Mouse (Mus musculus): ENCODE results near the gene Zbed4. TPM values are rescaled to one million over a fixed set of nuclear protein-coding genes. Genes with fewer than 3 reads are reported as not detected.
"Not testable (repeated sequence)": the region's sequence is repeated elsewhere in the genome, so short reads cannot be mapped to it uniquely, and the experiment has no call there.

The Zbed4 gene
- polyA plus RNA-seq, 1 experiment from 2014 or later: 26.4 TPM

DNA sequence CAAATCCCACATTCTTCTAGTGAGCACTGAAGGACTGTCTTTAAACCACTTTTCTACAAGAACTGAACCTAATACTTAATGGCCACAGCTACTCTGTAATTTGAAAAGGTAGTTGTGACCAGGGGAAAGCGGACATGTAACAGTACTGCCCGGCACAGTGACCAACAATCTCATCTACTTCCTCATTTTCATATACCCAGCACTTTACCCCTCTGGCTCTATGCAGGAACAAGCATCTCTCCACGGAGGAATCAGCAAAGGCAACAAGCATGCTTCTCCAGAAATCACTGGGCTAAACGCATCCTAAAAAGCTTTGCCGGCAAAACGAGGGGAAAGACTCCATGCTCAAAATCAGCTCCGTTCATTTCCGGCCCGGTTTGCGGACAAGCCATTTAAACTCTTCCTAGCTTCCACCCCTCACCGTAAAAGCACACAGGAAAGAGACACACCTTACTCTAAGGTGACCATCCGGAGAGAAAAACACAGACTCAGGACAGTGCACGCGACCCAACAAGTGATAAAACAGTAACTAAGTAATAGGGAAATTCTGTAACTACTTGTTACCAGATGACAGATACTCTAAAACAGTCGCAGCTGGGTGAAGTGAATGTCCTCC lies 18.9 kb upstream of the Zbed4 start:
- Histone ChIP-seq H3K27ac (ENCODE audit: low read depth, low read length) (no peak overlapping the region), H3K4me2 (peak overlapping the region; percentile 84), H3K9ac (ENCODE audit: low read depth, low read length) (peak overlapping the region; percentile 96), H3K4me3 (ENCODE audit: low read depth, low read length) (peak overlapping the region; percentile 97), H3K36me3 (ENCODE audit: control insufficient read depth, insufficient read depth, low read length) (peaks cover 22% of the 10 kb centered on the region), H3K27me3 (replicated peaks; ENCODE audit: control insufficient read depth, insufficient read depth, low read length) (no peaks in the 10 kb centered on the region), H3K9me3 (ENCODE audit: control insufficient read depth, low read length) (no peaks in the 10 kb centered on the region), H3K4me1 (replicated peaks; ENCODE audit: control insufficient read depth, insufficient read depth, low read length) (peaks cover 24% of the 10 kb centered on the region)
- 17% methylated on average over 15 of the region's 15 CpGs for WGBS
- DNase-seq (ENCODE audit: low spot score) (no peak), ATAC-seq (replicated peaks; ENCODE audit: low FRiP score) (no peak)

DNA sequence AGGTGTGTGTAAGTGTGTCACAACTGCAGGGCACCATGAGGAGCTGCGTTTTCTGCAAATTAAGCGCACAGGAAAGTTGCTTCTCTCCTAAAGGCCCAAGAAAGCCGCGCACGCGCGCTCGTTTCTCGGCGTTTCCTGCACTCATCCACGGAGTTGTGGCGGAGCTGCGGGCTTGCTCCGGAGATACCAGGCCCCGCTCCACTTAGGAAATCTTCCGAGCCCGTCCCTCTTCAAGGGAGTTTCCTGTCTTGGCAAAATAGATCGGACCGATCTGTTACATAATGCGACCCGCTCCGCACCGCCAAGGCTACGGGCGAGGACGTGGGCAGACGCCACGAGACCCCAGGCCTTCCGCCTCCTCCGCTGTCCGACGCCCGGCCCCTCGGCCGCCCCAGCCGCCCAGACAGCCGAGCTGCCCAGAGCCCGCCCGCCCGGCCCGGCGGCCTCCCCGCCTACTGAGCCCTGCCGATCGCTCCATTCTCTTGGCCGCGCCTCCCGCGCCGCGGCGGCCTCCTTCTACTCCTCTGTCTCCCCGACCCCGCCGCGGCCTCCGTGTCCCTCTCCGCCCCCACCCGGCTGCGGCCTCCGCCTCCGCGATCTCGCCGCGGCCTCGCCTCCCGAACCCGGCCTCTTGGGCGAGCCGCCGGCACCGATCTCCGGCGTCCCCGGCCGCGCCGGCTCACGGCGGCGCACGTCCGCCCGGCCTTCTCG lies 18.3 kb upstream of the Zbed4 start:
- H3K27ac ChIP-seq (ENCODE audit: low read depth, low read length): peak overlapping the region; percentile 85
- peak; percentile 64 for DNase-seq (ENCODE audit: low spot score)
- peak overlapping the region; percentile 97 for H3K4me3 ChIP-seq (ENCODE audit: low read depth, low read length)
- no peaks in the 10 kb centered on the region for H3K27me3 ChIP-seq (replicated peaks; ENCODE audit: control insufficient read depth, insufficient read depth, low read length)
- no peaks in the 10 kb centered on the region for H3K9me3 ChIP-seq (ENCODE audit: control insufficient read depth, low read length)
- H3K36me3 ChIP-seq (ENCODE audit: control insufficient read depth, insufficient read depth, low read length): peaks cover 20% of the 10 kb centered on the region
- peak; percentile 66 for ATAC-seq (replicated peaks; ENCODE audit: low FRiP score)
- peak overlapping the region; percentile 84 for H3K4me2 ChIP-seq
- H3K4me1 ChIP-seq (replicated peaks; ENCODE audit: control insufficient read depth, insufficient read depth, low read length): peaks cover 24% of the 10 kb centered on the region
- 0% methylated on average over 69 of the region's 86 CpGs for WGBS
- H3K9ac ChIP-seq (ENCODE audit: low read depth, low read length): peak overlapping the region; percentile 96

DNA sequence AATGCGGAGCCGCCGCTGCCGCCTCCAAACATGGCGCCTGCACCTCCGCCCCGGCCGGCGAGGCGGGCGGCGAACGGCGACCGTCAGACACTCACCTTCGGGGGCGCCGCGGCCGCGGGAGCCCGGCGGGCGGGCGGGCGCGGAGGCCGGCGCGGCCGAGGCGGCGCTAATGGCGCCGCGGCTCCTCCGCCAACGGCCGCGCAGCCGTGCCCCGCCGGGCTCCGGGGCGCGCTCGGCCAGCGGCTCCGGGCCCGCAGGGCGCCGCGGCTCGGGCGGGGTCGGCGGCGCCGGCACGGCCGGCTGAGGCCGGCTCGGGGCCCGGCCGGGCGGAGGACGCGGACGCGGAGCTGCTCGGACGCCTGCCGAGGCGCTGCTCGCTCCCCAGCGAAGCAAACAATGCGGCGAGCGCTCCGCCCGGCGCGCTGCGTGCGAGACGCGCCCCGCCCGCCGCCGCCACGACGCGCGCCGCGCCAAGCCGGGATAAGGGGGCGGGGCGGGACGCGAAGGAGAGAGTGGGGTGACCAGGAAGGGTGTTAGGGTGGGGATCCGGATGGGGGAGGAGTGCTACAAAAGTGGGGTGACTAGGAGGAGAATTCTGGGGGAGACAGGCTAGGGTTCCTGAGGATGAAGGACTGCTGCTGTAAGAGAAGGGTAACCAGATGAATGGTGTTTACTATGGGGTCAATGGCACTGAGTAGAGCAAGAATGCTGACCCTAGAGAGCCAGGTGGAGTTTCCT lies 17.5 kb upstream of the Zbed4 start, which contains the start of gene Brd1:
Gene Brd1, minus strand, starts transcription at position 400 of the 738 bp plus-strand sequence.
- Histone ChIP-seq H3K27me3 (replicated peaks; ENCODE audit: control insufficient read depth, insufficient read depth, low read length) (no peaks in the 10 kb centered on the region), H3K4me1 (replicated peaks; ENCODE audit: control insufficient read depth, insufficient read depth, low read length) (peaks cover 24% of the 10 kb centered on the region), H3K4me3 (ENCODE audit: low read depth, low read length) (peak within 1 kb of the TSS; percentile 97), H3K9me3 (ENCODE audit: control insufficient read depth, low read length) (no peaks in the 10 kb centered on the region), H3K36me3 (ENCODE audit: control insufficient read depth, insufficient read depth, low read length) (peaks cover 15% of the 10 kb centered on the region), H3K4me2 (peak within 1 kb of the TSS; percentile 84), H3K27ac (ENCODE audit: low read depth, low read length) (peak within 1 kb of the TSS; percentile 85), H3K9ac (ENCODE audit: low read depth, low read length) (peak within 1 kb of the TSS; percentile 96)
- ATAC-seq (replicated peaks; ENCODE audit: low FRiP score): peak; percentile 83
- DNase-seq (ENCODE audit: low spot score): peak; percentile 76
- WGBS: under 1% methylated on average over 80 of the region's 103 CpGs

DNA sequence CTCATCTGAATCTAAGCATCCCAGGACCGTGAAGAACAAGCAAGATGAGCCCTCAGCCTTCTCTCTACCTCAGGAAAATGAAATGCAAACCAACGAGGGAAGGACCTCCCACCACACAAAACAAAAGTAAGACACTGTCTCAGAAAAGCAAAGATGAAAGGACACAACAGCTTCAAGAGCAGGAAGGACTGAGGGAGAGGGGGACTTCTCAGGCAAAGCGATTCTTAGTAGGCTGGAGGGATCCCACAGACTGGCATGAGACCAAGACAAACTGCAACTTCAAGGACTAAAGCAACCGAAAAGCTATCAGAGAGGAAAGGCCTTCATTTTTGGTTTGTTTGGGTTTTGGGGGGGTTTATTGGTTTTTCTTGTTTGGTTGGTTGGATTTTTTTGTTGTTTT lies 15.3 kb upstream of the Zbed4 start:
- Histone ChIP-seq H3K9ac (ENCODE audit: low read depth, low read length) (no peak overlapping the region), H3K9me3 (ENCODE audit: control insufficient read depth, low read length) (no peaks in the 10 kb centered on the region), H3K4me2 (no peak overlapping the region), H3K4me1 (replicated peaks; ENCODE audit: control insufficient read depth, insufficient read depth, low read length) (peaks cover 18% of the 10 kb centered on the region), H3K27me3 (replicated peaks; ENCODE audit: control insufficient read depth, insufficient read depth, low read length) (no peaks in the 10 kb centered on the region), H3K27ac (ENCODE audit: low read depth, low read length) (no peak overlapping the region), H3K36me3 (ENCODE audit: control insufficient read depth, insufficient read depth, low read length) (no peaks in the 10 kb centered on the region), H3K4me3 (ENCODE audit: low read depth, low read length) (no peak overlapping the region)
- no peak for DNase-seq (ENCODE audit: low spot score)
- ATAC-seq (replicated peaks; ENCODE audit: low FRiP score): no peak
- 83% methylated on average over 4 of the region's 4 CpGs for WGBS

DNA sequence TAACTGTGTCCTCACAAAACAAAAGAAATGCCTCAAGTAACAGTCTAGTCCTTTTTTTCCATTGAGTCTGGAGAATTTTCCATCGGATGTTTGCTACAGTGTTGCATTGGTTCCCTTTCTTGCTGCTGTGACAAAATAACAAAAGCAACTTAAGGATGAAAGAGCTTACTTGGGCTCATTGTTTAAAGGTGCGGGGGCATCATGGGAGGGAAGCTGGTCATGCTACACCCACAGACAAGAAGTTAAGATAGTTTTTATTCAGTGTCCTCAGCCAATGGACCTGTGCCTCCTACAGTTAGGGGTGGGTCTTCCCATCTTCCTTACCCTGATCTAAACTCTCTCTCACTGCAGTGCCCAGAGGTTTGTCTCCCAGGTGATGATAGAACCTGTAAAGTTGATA lies 13.0 kb upstream of the Zbed4 start:
- Histone ChIP-seq H3K27me3 (replicated peaks; ENCODE audit: control insufficient read depth, insufficient read depth, low read length) (no peaks in the 10 kb centered on the region), H3K4me1 (replicated peaks; ENCODE audit: control insufficient read depth, insufficient read depth, low read length) (0 out of 2 replicates have a peak, but pooled peaks cover 3% of the 10 kb centered on the region), H3K9me3 (ENCODE audit: control insufficient read depth, low read length) (no peaks in the 10 kb centered on the region), H3K4me3 (ENCODE audit: low read depth, low read length) (no peak overlapping the region), H3K9ac (ENCODE audit: low read depth, low read length) (no peak overlapping the region), H3K36me3 (ENCODE audit: control insufficient read depth, insufficient read depth, low read length) (no peaks in the 10 kb centered on the region), H3K4me2 (no peak overlapping the region), H3K27ac (ENCODE audit: low read depth, low read length) (no peak overlapping the region)
- WGBS: 80% methylated on average over 2 of the region's 2 CpGs
- DNase-seq (ENCODE audit: low spot score) (no peak), ATAC-seq (replicated peaks; ENCODE audit: low FRiP score) (no peak)

DNA sequence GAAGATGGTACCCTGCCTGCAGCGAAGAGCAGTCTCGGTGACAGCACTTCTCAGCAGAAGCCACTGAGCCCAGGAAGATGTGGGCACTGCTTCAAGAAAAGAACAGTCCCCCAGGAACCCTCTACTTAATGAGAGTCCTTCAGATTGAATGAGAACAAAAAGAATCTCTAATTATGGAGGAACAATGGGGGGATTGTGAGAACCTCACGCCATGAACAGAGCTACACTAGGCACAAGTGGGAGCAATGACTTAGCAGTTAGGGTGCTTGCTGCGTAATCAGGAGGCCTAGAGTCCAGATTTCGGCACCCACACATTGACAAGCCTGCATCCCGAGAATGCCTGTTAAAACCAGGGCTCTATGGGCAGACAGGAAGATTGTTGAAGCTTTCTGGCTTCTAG lies 10.1 kb upstream of the Zbed4 start:
- 83% methylated on average over 6 of the region's 6 CpGs for WGBS
- DNase-seq (ENCODE audit: low spot score) (no peak), ATAC-seq (replicated peaks; ENCODE audit: low FRiP score) (no peak)
- Histone ChIP-seq H3K36me3 (ENCODE audit: control insufficient read depth, insufficient read depth, low read length) (no peaks in the 10 kb centered on the region), H3K4me2 (no peak overlapping the region), H3K9ac (ENCODE audit: low read depth, low read length) (no peak overlapping the region), H3K4me1 (replicated peaks; ENCODE audit: control insufficient read depth, insufficient read depth, low read length) (peaks cover 6% of the 10 kb centered on the region), H3K27ac (ENCODE audit: low read depth, low read length) (no peak overlapping the region), H3K4me3 (ENCODE audit: low read depth, low read length) (no peak overlapping the region), H3K9me3 (ENCODE audit: control insufficient read depth, low read length) (no peaks in the 10 kb centered on the region), H3K27me3 (replicated peaks; ENCODE audit: control insufficient read depth, insufficient read depth, low read length) (no peaks in the 10 kb centered on the region)

DNA sequence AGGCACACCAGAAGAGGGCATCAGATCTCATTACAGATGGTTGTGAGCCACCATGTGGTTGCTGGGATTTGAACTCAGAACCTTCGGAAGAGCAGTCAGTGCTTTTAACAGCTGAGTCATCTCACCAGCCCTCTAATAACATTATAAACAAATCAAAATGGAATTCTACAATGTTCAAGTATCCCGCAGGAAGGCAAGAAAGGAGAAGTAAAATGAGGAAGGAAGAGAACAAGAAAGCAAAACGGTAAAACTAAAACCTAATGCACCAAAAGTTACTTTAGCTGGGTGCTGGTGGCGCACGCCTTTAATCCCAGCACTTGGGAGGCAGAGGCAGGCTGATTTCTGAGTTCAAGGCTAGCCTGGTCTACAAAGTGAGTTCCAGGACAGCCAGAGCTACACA lies 8.1 kb upstream of the Zbed4 start:
- not testable (repeated sequence) for H3K27me3 ChIP-seq (replicated peaks; ENCODE audit: control insufficient read depth, insufficient read depth, low read length); H3K9me3 ChIP-seq (ENCODE audit: control insufficient read depth, low read length); H3K4me3 ChIP-seq (ENCODE audit: low read depth, low read length); H3K36me3 ChIP-seq (ENCODE audit: control insufficient read depth, insufficient read depth, low read length); H3K9ac ChIP-seq (ENCODE audit: low read depth, low read length); H3K4me2 ChIP-seq; ATAC-seq (replicated peaks; ENCODE audit: low FRiP score); H3K27ac ChIP-seq (ENCODE audit: low read depth, low read length); DNase-seq (ENCODE audit: low spot score); H3K4me1 ChIP-seq (replicated peaks; ENCODE audit: control insufficient read depth, insufficient read depth, low read length)
- WGBS: 69% methylated on average over 5 of the region's 5 CpGs

DNA sequence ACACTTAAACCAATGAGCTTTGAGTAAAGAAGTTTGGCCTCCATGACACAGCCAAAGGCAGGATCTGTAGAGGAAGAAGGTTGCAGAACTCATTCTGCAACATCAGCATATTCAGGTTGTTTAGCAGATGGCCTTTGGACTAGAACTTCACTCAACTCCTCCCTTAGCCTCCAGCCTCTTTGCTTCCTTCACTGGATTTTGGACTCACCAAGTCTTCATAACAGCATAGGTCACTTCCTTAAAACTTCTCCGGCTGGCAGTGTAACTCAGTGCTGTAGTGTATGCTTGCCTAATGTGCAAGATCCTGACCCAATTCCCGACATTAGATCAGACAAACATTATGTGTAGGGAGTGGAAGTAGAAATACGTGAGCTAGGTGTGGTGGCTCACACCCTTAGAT lies 6.1 kb upstream of the Zbed4 start:
- ATAC-seq (replicated peaks; ENCODE audit: low FRiP score): no peak
- no peak overlapping the region for H3K9ac ChIP-seq (ENCODE audit: low read depth, low read length)
- no peak overlapping the region for H3K27ac ChIP-seq (ENCODE audit: low read depth, low read length)
- no peak overlapping the region for H3K4me2 ChIP-seq
- WGBS: 73% methylated on average over 3 of the region's 3 CpGs
- DNase-seq (ENCODE audit: low spot score): no peak
- no peaks in the 10 kb centered on the region for H3K27me3 ChIP-seq (replicated peaks; ENCODE audit: control insufficient read depth, insufficient read depth, low read length)
- no peaks in the 10 kb centered on the region for H3K36me3 ChIP-seq (ENCODE audit: control insufficient read depth, insufficient read depth, low read length)
- H3K4me3 ChIP-seq (ENCODE audit: low read depth, low read length): no peak overlapping the region
- no peaks in the 10 kb centered on the region for H3K9me3 ChIP-seq (ENCODE audit: control insufficient read depth, low read length)
- H3K4me1 ChIP-seq (replicated peaks; ENCODE audit: control insufficient read depth, insufficient read depth, low read length): peaks cover 12% of the 10 kb centered on the region

Measured in liver, embryonic 11.5 days (tissue).